Mouse (Mus musculus): ENCODE data around the gene Etfdh. TPM values are rescaled to one million over a fixed set of nuclear protein-coding genes. Genes with fewer than 3 reads are reported as not detected.

Etfdh gene
- total RNA-seq, 2 experiments from 2014 or later, result 538 to 541 TPM

DNA sequence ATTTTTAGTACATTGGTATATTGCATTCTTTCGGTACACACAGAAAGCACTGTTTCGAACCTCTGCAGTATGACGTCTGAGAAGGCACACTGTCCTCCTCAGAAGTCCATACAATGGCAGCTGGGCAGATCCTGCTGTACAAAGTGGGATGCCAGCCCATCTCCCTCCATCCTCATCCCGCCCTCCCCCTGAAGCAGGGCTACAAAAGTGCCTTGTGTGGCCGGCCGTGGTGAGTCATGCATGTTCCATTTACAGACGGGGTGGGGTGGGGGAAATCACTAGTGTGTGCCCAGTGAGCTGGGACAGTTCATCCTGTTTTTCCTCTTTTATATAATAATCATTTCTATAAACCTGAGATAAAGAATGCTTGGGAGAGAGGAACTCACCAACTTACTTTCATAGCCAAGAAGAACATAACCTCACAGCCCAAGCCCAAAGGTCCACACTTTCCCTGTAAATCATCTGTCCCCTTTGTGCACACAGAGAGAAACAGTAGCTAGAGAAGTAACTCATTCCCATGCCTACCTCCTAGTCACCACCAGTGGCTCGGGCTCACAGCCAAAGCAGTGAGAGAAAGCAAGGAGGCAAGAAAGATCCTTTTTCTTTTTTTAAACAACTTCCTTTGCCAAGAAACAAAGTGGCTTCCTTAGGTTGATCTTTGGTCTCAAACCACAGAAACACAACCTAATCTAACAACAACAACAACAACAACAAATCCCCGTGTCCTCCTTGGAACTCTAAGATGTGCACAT lies 70.1 kb downstream of the Etfdh start:
- DNase-seq, result peak in 1 of 2 experiments; percentile 44
- intact Hi-C loops (cut with DNase I), result no loop called here

- DNase-seq, result no peak
- intact Hi-C loops (cut with DNase I), result no loop called here
Measured at GRCm38 (mm10) chr3:79555061-79555460, 74.2 kb downstream of the Etfdh start.

Other genes starting within 250 kb of the Etfdh start
- gene Fnip2, start 61.7 kb downstream of the Etfdh start, total RNA-seq (2021), result 10 to 100 TPM; 15.3 to 19.0 TPM
- 10 to 100 TPM; 36.0 to 39.4 TPM for gene Ppid, start 38.2 kb downstream of the Etfdh start, total RNA-seq (2021)
- gene 4930579G24Rik, start 421 bp downstream of the Etfdh start, total RNA-seq (2021), result 1 to 10 TPM; 5.1 to 6.0 TPM
- 1 to 10 TPM; 4.1 to 4.2 TPM for gene Rxfp1, start 108.4 kb upstream of the Etfdh start, total RNA-seq (2021)
- gene Tmem144, start 223.3 kb upstream of the Etfdh start, total RNA-seq (2021), result 1 to 10 TPM; 9.4 to 9.7 TPM